Mouse (Mus musculus) right cerebral cortex, postnatal 25 days (tissue): Measurements from ENCODE around the gene Nsrp1.
"Not testable (repeated sequence)": the region's sequence is repeated elsewhere in the genome, so short reads cannot be mapped to it uniquely, and the experiment has no call there.

ENCODE experiments used
- DNase-seq: peaks from one replicate; pipeline ENCODE4 v3.0.0; 2022

The Nsrp1 gene

DNA sequence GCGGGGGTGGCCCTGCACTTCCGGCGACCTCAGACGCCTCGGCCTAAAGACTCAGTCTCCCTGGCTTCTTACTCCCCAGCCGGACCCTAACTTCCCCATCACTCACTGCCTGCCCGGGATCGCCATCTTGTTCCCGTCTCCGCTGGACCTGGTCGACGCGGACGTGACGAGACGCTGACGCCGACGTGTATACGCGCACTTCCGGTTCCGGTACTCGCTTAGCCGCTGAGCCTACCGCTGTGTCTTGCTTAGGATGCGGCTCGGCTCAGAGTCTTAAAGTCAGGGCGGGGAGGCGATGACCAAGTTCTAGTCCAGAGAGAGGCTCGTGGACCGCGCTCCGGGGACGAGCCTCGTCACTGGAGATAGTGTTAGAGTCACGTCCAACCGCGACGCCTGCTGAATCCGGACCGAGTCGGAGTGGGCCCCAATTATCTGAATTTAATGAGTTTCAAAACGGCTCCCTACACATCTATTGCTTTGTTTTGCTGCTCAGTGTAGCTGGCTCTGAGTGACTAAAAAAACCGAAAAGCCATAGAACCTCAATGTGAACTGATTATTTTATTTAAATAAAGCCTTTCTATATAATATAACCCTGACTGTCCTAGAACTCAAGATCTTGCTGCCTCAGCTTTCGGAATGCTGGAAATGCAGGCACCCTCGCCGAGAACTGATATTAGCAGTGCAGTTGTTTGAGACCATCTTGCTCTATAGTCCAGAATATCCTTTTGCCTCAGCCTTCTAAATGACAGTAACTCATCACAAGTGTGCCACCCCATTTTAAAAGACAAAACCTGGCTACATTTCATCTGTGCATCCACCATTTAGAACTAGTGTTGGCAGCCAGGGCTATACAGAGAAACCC, at the start of gene Nsrp1:
Gene Nsrp1, minus strand, starts transcription at position 163 of the 862 bp plus-strand sequence.
- DNase-seq: peak; percentile 92

DNA sequence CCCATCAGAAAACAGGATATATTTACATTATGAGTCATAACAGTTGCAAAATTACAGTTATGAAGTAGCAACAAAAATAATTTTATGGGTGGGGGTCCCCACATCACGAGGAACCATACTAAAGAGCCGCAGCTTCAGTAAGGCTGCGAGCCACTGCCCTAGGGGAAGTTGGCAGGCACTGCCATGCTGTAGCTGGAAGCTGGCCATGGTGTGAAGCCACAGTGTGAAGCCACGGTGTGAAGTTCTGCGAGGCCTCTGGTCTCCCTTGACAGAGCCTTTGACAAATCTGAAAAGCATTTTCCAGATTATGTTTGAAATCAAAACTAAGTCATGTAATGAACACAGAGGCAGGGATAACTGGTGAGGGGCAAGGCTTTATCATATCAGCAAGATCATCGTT, 32.9 kb upstream of the Nsrp1 start:
- DNase-seq: no peak

DNA sequence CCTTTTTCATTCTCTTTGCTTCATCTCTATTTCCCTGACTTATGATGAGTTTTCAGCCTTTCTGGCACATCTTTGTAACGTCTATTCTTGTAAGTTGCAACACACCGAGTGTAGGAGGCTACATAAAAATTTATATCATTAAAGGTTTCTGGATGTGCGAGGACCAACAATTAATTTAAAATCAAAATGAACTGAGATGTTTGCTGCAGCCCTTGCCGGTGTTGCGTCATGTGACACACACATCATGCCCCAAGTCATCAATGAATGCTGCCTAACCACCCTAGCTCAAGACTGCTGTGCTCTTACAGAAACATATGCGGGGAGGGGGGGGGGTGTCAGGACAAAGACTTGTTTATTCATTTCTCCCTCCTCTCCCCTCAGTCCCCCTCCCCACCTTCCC, 30.2 kb upstream of the Nsrp1 start:
- DNase-seq: no peak

DNA sequence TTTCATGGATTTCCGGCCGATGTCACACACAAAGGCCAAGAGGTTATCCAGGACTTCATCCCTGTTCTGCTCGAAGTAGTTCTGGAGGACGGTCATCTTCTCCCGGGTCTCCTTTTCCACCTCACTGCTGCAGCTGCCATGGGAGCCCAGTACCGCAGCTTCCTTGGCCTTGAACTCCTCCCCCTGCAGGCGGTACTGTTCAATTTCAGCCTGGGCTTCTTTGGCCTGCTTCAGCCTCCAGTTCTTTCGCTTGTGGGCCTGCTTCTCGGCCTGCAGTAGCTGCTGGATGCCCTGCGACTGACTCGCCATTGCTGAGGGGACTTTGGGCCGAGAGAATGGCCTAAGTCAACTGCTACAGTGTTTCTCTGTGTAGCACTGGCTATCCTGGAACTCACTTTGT, 29.6 kb upstream of the Nsrp1 start:
- not testable (repeated sequence) for DNase-seq

DNA sequence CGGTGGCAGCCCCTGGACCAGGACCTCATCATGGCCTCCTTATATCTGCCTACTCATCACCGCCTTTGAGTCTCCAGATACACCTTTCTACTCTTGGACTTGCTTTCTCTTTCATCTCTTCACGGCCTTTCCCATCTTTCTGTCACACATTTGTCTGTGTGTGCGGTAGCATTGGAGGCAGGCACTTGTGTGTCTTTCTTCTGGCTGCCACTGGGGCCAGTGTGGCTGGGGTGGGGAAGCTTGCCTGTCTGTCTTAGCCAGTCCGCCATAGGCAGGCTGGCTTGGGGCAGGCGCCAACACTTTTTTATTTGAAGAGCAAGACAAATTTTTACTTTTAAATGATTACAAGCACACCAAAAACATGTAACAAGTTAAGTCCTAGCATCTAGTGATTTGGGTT, 28.7 kb upstream of the Nsrp1 start:
- no peak for DNase-seq

DNA sequence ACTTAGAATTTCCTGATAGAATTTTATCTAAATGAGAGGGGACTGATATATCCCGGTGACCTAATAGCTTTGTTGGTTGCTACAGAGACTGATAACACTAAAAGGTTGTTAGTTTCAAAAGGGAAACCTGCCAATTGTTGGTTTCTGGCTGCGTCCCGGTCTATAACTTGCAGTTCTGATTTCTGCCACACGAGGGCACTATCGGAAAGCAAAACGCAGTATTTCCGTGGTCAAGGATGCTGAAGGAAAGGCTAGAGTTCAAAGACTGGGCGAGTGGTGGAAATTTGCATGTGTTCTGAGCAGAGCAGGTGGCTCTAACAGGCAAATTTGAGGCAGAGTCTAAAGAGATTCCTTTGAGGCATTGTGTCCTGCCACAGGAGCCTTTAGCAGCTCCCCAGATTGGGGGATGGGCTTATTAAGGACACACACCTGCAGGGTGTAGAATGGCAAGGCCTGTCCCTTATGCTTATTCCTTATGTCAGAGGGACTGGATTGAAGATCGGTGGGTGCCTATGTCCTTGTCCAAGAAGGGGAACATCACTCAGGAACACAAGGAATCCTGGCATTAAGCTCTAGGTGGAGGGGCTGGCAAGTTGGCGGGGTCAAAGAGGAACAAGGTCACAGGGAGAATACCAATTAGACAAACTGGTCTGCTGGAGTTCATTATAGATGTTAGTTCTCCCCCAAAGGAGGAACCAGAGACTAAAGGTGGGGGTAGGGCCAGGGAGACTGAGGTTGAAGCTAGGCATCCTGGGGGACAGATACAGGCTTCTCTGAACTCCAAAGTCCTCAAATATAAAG, 22.1 kb upstream of the Nsrp1 start:
- peak; percentile 45 for DNase-seq

DNA sequence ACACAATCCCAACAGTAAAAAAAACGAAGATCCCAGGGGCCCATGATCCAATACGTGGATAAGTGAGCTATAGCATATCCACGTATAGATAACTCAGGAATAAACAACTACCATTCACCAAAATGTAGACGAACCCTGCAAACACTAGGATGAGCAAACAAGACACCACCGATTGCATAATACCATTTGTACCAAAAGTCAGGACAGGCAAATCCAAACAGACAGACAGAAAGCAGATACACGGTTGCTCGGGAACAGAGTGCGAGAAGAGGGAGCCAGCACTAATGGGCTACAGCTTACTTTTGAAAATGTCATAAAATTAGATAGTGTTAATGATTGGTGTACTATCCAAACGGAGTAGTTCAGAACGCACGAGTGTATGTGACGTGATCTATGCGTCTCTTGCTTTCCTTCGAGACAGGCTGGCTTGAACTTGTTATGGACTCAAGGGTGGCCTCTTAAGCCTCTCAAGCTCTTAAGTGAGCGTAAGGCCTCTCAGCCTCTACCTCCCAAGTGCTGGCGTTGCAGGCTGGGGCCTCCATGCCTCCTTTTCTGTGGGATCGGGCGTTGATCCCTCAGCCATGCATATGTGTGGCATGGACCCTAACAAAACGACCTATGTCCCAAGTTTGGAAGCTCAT, 20.2 kb upstream of the Nsrp1 start:
- DNase-seq: no peak

DNA sequence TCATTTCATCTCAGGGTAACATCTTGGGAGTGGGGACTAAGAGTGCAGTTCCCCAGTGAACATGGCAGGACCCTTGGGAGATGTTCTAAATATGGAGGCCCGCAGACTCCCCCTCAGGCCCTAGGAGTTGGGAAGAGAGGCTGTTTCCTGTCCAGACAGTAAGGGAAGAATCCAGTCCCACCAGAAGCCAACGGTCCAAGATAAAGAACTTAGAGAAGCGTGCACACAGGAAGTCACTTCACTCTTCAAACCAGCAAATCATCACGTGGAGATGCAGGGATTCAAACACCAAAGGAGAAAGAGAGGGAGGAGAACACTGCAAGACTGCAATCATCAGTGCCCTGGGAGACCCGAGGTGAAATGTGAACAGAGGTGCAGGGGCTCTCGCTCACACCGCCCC, 18.8 kb upstream of the Nsrp1 start:
- no peak for DNase-seq

DNA sequence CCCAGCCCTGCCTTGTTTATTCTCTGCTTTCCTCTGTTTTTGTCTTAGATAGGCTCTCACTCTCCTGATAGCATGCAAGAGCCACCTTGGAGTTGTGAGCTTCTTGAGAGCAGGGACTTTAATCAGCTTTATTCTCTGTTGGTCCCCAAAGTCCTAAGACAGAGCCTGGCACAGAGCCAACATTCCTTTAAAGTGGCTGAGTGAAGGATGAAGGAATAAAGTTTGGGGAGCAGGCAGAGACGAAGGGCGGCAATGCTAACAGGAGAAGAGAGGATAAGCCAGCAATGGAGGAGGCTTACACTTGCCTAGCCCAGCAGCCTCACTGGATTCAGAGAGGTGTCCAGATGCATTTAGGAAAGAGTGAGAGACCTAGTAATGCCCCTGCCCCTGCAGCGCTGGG, 18.3 kb upstream of the Nsrp1 start:
- DNase-seq: no peak

DNA sequence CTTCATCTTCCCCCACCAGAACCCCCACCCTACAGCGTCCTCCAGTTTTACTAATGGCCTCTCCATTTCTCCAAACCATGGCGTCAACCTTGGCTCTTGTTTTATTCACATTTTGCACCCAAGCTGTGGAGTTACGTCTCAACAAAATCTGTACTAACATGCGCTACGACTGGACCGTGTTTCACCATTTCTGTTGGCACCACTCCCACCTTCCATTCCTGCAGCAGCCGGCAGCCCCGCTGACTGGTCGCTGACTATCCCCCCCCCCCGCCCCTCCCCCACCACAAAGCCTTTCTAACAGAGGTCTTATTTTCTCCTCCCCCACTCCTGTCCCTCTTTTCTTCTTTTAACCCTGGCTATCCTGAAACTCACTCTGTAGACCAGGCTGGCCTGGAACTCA, 17.0 kb upstream of the Nsrp1 start:
- no peak for DNase-seq

DNA sequence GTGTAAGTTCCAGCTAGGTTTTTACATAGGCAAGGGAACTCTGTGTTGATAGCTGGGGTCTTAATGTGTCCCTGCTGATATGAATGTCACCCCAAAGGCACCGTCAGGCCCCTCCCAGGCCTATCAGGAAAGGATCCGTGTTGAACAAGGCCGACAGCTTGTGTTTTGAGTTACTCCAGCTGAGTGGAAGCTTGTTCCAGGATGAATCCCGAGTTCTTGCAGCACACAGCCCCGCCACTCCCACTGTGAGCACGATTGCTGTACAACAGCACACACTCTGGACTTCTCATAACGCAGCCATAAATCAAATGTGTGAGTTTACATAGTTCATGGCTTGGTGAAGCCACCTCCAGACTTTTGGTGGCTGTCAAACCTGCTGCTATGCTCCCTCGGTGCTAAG, 15.9 kb upstream of the Nsrp1 start:
- DNase-seq: no peak

DNA sequence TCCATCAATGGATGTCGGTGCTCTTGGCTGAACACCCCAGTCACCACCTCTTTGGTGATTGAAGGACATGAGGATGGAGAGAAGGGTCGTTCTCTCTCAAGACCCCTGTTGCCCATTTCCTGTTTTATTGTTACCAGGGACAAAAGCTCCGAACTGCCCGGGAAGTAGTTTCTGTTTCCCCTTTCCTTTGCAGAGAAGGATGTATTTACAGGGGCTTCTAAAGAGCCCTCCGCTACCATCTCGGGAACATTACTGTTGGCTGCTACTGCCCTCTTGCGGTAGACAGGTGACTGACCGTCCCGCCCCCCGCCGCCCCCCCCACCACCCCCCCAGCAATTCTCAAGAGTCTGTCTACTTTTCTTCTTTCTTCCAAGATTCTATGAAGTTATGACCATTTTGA, 15.0 kb upstream of the Nsrp1 start:
- no peak for DNase-seq

DNA sequence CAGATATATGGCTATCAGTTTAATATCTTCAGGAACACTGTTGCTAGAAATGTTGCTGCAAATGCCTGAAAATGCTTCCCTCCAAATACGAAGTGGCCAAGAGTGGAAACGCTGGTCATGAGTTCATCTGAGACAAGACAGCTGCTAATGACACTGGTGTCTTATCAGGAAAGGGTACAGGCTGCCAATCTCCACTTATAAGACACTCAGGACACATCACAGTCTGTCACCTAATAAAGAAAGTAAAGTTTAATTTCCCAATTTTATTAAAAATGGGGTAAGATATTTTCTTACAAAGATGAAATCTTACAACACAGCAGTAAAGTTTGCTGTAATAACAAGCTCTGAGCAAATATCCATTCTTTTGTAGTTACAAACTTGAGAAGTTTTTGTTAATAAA, 10.9 kb upstream of the Nsrp1 start:
- DNase-seq: no peak

DNA sequence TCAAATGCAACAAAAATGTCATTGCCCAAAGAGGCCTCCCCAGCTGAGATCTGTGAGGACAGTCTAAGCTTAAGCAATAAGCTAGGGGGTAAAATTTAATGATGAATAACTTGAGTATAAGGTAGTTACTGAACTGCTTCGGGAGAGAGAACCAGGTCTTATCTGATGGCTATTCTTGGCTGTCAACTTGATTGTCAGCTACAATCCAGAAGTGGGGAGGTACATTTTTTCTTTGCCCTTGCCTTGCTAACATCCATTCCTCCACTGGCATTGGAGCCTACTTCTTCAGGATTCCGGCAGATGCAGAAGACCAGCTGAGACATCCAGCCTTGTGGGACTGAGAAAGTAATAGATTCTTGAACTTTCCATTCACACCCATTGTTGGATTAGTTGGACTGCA, 8.8 kb upstream of the Nsrp1 start:
- no peak for DNase-seq

DNA sequence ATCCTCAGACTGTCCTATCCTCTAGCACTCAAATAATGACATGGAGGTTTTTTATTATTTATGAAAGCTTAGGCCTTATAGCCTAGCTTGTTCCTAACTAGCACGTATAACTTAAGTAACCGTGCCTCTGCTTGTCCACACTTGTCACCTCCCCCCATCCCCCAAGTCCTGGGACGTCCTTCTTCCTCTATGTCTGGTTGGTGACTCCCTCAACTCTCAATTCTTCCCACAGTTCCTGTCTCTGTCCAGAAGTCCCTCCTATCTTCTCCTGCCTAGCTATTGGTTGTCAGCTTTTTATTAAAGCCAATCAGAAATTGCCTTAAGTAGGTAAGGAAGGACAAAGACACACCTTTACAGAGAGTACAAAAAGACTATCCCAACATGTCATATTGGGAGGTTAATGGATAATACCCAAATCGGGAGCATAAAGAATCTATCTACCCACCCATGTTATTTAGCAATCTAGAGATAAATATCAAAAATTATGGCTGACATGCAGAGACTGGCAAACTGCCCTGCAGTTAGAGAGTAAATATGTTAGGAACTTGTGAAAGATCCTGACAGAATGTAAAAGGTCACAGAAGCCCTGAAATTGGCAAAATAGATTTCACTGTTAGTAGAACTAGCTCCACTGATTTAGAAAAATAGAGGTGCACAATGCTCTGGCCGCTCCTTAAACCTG, 5.9 kb upstream of the Nsrp1 start:
- no peak for DNase-seq

DNA sequence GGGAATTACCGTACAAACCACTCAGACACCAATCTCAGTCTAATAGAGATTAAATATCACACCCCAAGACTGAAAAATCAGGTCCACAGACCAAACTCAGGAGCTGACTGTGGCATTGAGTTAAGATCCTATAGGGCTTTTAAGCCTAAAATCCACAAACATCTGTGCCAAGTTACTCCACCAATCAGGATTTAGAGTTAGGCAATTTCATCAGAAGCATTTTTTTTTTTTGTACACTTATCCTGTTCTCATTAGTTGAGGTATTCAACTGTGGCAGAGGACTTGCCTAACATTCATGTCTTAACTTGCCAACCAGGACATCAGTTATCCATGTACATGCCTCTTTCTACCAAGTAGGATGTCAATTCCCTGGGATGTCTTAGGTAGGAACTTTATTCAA, 1.1 kb upstream of the Nsrp1 start:
- DNase-seq: no peak

DNA sequence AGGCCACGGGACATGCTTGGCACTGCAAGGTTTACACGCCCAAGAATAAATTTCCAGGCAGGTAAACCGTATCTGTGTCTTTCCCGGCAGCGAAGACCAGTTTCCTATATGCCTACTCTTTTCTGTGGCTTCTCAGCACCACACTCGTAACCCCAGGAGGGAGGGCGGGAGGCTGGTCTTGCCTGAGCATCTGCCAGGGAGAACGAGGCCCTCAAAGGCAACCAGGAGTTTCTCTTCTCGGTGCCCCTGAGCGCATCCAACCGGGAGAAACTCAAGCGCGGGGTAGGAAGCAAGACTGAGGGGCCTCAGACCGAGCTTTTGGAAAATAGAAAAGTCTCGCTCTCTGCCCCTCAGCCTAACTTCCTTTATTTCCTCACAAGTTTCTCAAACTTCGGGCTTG, 443 bp downstream of the Nsrp1 start:
- DNase-seq: no peak

DNA sequence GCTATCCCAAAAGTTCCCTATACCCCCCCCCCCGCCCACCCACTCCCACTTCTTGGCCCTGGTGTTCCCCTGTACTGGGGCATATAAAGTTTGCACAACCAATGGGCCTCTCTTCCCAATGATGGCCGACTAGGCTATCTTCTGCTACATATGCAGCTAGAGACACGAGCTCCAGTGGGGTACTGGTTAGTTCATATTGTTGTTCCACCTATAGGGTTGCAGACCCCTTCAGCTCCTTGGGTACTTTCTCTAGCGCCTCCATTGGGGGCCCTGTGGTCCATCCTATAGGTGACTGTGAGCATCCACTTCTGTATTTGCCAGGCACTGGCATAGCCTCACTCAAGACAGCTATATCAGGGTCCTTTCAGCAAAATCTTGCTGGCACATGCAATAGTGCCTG, 904 bp downstream of the Nsrp1 start:
- DNase-seq: not testable (repeated sequence)

DNA sequence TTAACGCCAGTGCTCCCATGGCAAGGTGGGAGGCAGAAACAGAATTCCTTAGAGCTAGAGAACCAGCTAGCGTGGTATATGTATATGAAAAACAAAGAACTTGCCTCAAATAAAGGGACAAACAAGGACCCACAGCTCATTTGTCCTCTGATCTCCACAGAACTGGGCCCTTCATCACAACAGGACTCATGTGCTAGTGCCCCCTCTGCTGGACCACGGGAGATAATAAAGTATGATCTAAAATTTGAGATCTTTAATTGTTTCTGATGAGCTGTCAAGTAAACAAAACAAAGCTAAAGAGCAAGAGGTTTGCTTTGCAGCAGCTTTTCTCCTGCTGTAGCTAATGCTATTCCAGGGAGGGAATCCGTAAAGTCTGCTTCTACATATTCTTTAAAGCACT, 7.5 kb downstream of the Nsrp1 start:
- DNase-seq: no peak

DNA sequence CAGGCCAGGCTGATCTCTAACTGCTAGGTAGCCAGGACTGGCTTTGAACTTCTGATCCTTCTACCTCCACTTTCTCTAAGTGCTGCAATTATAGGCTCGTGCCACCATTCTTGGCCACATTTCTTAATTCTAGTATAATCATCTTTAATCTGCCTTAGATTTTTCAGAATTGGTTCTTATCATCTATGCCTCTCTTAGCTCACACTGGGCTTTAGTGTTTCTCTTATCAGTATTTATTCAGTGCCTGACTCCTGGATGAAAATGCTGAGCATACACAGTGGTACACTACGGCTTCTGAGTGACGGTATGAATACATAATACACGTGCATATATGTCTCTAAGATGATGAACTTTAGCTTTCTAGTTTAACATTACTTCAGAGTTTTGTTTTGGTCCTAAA, 9.4 kb downstream of the Nsrp1 start:
- no peak for DNase-seq

DNA sequence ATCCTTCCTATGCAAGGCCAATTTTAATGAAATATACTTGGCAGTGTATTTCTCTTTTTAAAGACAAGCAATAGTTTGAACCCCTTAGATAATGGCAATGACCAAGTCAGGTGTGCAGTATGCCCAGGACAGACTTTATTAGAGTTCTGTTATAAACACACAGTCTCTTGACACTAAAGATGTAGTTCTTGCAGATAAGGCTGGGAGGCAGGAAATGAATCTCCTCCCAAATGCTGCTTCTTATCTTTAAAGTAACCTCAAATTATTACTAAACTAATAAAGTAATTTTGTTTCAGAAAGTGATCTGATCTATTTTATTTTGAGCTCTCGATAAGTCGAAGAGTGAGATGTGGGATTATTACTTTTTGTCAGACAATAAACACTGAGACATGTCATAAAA, 14.8 kb downstream of the Nsrp1 start:
- no peak for DNase-seq

DNA sequence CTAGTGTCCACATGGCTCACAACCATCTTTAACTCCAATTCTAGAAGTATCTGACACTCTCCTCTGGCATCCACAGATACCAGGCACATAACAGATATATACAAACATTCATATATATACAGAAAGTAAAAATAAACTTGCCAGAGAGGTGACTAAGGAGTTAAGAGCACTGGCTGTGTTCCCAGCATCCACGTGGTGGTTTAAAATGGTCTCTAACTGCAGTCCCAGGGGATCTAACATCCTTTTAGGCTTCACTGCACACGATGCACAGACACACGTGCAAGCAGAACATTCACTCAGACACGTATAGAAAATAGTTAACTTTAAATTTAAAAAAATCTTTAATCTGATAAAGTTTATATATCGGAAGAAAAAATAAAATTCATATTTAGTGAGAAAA, 16.3 kb downstream of the Nsrp1 start:
- DNase-seq: no peak

DNA sequence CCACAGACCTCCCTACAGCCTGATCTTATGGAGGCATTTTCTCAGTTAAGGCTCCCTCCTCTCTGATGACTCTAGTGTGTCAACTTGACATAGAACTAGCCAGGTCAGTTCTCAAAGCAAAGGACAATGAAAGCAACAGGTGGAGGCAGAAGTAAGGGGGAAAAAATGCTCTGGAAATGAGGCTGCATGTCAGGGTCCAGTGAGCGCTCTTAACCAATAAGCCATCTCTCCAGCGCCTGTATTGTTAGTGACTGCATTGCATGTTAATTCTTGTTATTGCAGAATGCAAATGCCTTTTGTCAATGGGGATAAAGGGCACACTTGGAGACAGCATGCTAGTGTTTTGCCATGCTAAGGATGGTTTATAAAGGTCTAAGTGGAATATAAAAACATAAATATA, 35.4 kb downstream of the Nsrp1 start:
- no peak for DNase-seq
